Mouse (Mus musculus): ENCODE measurements around the gene Sfxn1. TPM values are rescaled to one million over a fixed set of nuclear protein-coding genes. Genes with fewer than 3 reads are reported as not detected.

Sfxn1 gene
- polyA plus RNA-seq, 1 experiment from 2014 or later, result 28.7 TPM

- H3K4me3 ChIP-seq, result no peak overlapping the region
- no peaks in the 10 kb centered on the region for H3K36me3 ChIP-seq
- 57% methylated on average over 11 of the region's 11 CpGs for WGBS
- H3K4me2 ChIP-seq, result no peak overlapping the region
- H3K9ac ChIP-seq, result no peak overlapping the region
- no peak for ATAC-seq (ENCODE audit: extremely low read depth, insufficient number of reproducible peaks, low FRiP score, low TSS enrichment)
- no peaks in the 10 kb centered on the region for H3K27me3 ChIP-seq (replicated peaks)
- H3K9me3 ChIP-seq, result no peaks in the 10 kb centered on the region
- H3K4me1 ChIP-seq, result peaks cover 64% of the 10 kb centered on the region
- no peak overlapping the region for H3K27ac ChIP-seq (replicated peaks)
Observed at GRCm38 (mm10) chr13:54077470-54078174, 6.0 kb downstream of the Sfxn1 start.

- H3K9me3 ChIP-seq, result no peaks in the 10 kb centered on the region
- peak overlapping the region; percentile 26; the same call in 1 of the 2 replicates for H3K27ac ChIP-seq (replicated peaks)
- ATAC-seq (ENCODE audit: extremely low read depth, insufficient number of reproducible peaks, low FRiP score, low TSS enrichment), result no peak
- H3K4me1 ChIP-seq, result peaks cover 67% of the 10 kb centered on the region
- H3K9ac ChIP-seq, result no peak overlapping the region
- WGBS, result 64% methylated on average over 12 of the region's 12 CpGs
- no peak overlapping the region for H3K4me3 ChIP-seq
- H3K27me3 ChIP-seq (replicated peaks), result no peaks in the 10 kb centered on the region
- no peak overlapping the region for H3K4me2 ChIP-seq
- no peaks in the 10 kb centered on the region for H3K36me3 ChIP-seq
Observed at GRCm38 (mm10) chr13:54079782-54080759, 8.4 kb downstream of the Sfxn1 start.

- H3K9me3 ChIP-seq, result no peaks in the 10 kb centered on the region
- H3K4me2 ChIP-seq, result no peak overlapping the region
- no peak overlapping the region for H3K27ac ChIP-seq (replicated peaks)
- H3K27me3 ChIP-seq (replicated peaks), result no peaks in the 10 kb centered on the region
- no peak overlapping the region for H3K9ac ChIP-seq
- no peak overlapping the region for H3K4me3 ChIP-seq
- ATAC-seq (ENCODE audit: extremely low read depth, insufficient number of reproducible peaks, low FRiP score, low TSS enrichment), result no peak
- peaks cover 7% of the 10 kb centered on the region for H3K36me3 ChIP-seq
- peaks cover 65% of the 10 kb centered on the region for H3K4me1 ChIP-seq
- 83% methylated on average over 1 of the region's 1 CpGs for WGBS
Observed at GRCm38 (mm10) chr13:54080785-54081184, 9.1 kb downstream of the Sfxn1 start.

GRCm38 (mm10) chr13:54082946-54083345 is 11.3 kb downstream of the Sfxn1 start:
- no peak for ATAC-seq (ENCODE audit: extremely low read depth, insufficient number of reproducible peaks, low FRiP score, low TSS enrichment)
- H3K9me3 ChIP-seq, result no peaks in the 10 kb centered on the region
- H3K4me1 ChIP-seq, result peaks cover 48% of the 10 kb centered on the region
- no peak overlapping the region for H3K4me2 ChIP-seq
- H3K27ac ChIP-seq (replicated peaks), result no peak overlapping the region
- H3K4me3 ChIP-seq, result no peak overlapping the region
- peaks cover 29% of the 10 kb centered on the region for H3K36me3 ChIP-seq
- no peaks in the 10 kb centered on the region for H3K27me3 ChIP-seq (replicated peaks)
- WGBS, result 27% methylated on average over 5 of the region's 5 CpGs
- H3K9ac ChIP-seq, result no peak overlapping the region

GRCm38 (mm10) chr13:54084178-54084577 is 12.5 kb downstream of the Sfxn1 start:
- ATAC-seq (ENCODE audit: extremely low read depth, insufficient number of reproducible peaks, low FRiP score, low TSS enrichment), result no peak
- 65% methylated on average over 4 of the region's 4 CpGs for WGBS
- peaks cover 41% of the 10 kb centered on the region for H3K36me3 ChIP-seq

GRCm38 (mm10) chr13:54084826-54085225 is 13.2 kb downstream of the Sfxn1 start:
- Histone ChIP-seq H3K27me3 (replicated peaks) (no peaks in the 10 kb centered on the region), H3K4me1 (peaks cover 30% of the 10 kb centered on the region), H3K36me3 (peaks cover 47% of the 10 kb centered on the region), H3K9ac (no peak overlapping the region), H3K27ac (replicated peaks) (no peak overlapping the region), H3K4me2 (no peak overlapping the region), H3K9me3 (no peaks in the 10 kb centered on the region), H3K4me3 (no peak overlapping the region)
- no peak for ATAC-seq (ENCODE audit: extremely low read depth, insufficient number of reproducible peaks, low FRiP score, low TSS enrichment)
- 90% methylated on average over 5 of the region's 5 CpGs for whole genome bisulfite sequencing

More at GRCm38 (mm10) chr13:54084178-54084577, 12.5 kb downstream of the Sfxn1 start:
- Histone ChIP-seq H3K9ac (no peak overlapping the region), H3K9me3 (no peaks in the 10 kb centered on the region), H3K27me3 (replicated peaks) (no peaks in the 10 kb centered on the region), H3K27ac (replicated peaks) (no peak overlapping the region), H3K4me2 (no peak overlapping the region), H3K4me1 (peaks cover 36% of the 10 kb centered on the region), H3K4me3 (no peak overlapping the region)

- 91% methylated on average over 18 of the region's 18 CpGs for WGBS
- no peak for ATAC-seq (ENCODE audit: extremely low read depth, insufficient number of reproducible peaks, low FRiP score, low TSS enrichment)
Observed at GRCm38 (mm10) chr13:54085266-54085665, 13.6 kb downstream of the Sfxn1 start.

GRCm38 (mm10) chr13:54091719-54092118 is 20.1 kb downstream of the Sfxn1 start:
- Histone ChIP-seq H3K4me3 (no peak overlapping the region), H3K36me3 (peaks cover 91% of the 10 kb centered on the region), H3K9me3 (no peaks in the 10 kb centered on the region), H3K9ac (no peak overlapping the region), H3K4me1 (peaks cover 16% of the 10 kb centered on the region; the same call in 1 of the 2 replicates), H3K27me3 (replicated peaks) (no peaks in the 10 kb centered on the region), H3K27ac (replicated peaks) (no peak overlapping the region), H3K4me2 (no peak overlapping the region)
- ATAC-seq (ENCODE audit: extremely low read depth, insufficient number of reproducible peaks, low FRiP score, low TSS enrichment), result no peak
- 57% methylated on average over 6 of the region's 6 CpGs for WGBS

More at GRCm38 (mm10) chr13:54085266-54085665, 13.6 kb downstream of the Sfxn1 start:
- Histone ChIP-seq H3K9ac (no peak overlapping the region), H3K9me3 (no peaks in the 10 kb centered on the region), H3K4me2 (no peak overlapping the region), H3K4me3 (no peak overlapping the region), H3K27ac (replicated peaks) (no peak overlapping the region), H3K4me1 (peaks cover 26% of the 10 kb centered on the region), H3K27me3 (replicated peaks) (no peaks in the 10 kb centered on the region), H3K36me3 (peaks cover 52% of the 10 kb centered on the region)

- Histone ChIP-seq H3K4me3 (no peak overlapping the region), H3K36me3 (peaks cover 90% of the 10 kb centered on the region), H3K9me3 (no peaks in the 10 kb centered on the region), H3K9ac (no peak overlapping the region), H3K27ac (replicated peaks) (no peak overlapping the region), H3K4me1 (peaks cover 17% of the 10 kb centered on the region), H3K4me2 (no peak overlapping the region), H3K27me3 (replicated peaks) (no peaks in the 10 kb centered on the region)
- ATAC-seq (ENCODE audit: extremely low read depth, insufficient number of reproducible peaks, low FRiP score, low TSS enrichment), result no peak
- WGBS, result 94% methylated on average over 4 of the region's 4 CpGs
Observed at GRCm38 (mm10) chr13:54094349-54094748, 22.7 kb downstream of the Sfxn1 start.

- Histone ChIP-seq H3K9me3 (no peaks in the 10 kb centered on the region), H3K9ac (no peak overlapping the region), H3K4me3 (no peak overlapping the region), H3K27ac (replicated peaks) (no peak overlapping the region), H3K36me3 (peaks cover 90% of the 10 kb centered on the region), H3K27me3 (replicated peaks) (no peaks in the 10 kb centered on the region), H3K4me2 (no peak overlapping the region), H3K4me1 (peaks cover 23% of the 10 kb centered on the region)
- 58% methylated on average over 6 of the region's 6 CpGs for WGBS
- ATAC-seq (ENCODE audit: extremely low read depth, insufficient number of reproducible peaks, low FRiP score, low TSS enrichment), result no peak
Observed at GRCm38 (mm10) chr13:54094963-54095362, 23.3 kb downstream of the Sfxn1 start.

GRCm38 (mm10) chr13:54095721-54096120 is 24.1 kb downstream of the Sfxn1 start:
- no peaks in the 10 kb centered on the region for H3K27me3 ChIP-seq (replicated peaks)
- H3K4me2 ChIP-seq, result no peak overlapping the region
- 58% methylated on average over 8 of the region's 8 CpGs for WGBS
- H3K9me3 ChIP-seq, result no peaks in the 10 kb centered on the region
- ATAC-seq (ENCODE audit: extremely low read depth, insufficient number of reproducible peaks, low FRiP score, low TSS enrichment), result no peak
- H3K4me3 ChIP-seq, result no peak overlapping the region
- peaks cover 29% of the 10 kb centered on the region for H3K4me1 ChIP-seq
- H3K9ac ChIP-seq, result no peak overlapping the region
- no peak overlapping the region for H3K27ac ChIP-seq (replicated peaks)
- H3K36me3 ChIP-seq, result peaks cover 90% of the 10 kb centered on the region

Data from heart, embryonic 13.5 days (tissue).